Mouse (Mus musculus): ENCODE measurements around the gene Thoc2.
"Not testable (repeated sequence)": the region's sequence is repeated elsewhere in the genome, so short reads cannot be mapped to it uniquely, and the experiment has no call there.

The Thoc2 gene

DNA sequence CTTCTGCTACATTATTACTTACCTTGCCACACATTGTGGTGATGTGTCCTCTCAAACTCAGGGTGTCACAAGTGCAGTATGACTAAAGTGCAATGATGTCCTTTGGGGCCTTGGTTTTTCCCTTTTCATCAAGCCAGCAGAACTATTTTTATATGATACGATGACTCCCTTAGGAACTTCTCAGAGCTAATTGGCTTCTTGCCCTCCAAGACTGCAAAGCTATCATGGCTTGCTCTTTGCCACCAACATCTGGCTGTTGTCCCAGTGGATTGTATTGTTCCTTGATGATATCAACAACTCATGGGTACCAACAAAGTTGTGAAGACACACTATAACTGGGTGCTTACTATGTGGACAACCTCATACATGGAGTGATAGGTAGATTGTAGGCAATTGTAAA is at the start of gene Thoc2:
TSS of gene Thoc2 (minus strand) at position 101 of the 400 bp plus-strand sequence.
- no peak for DNase-seq (ENCODE audit: low read depth, low spot score)
- Histone ChIP-seq H3K36me3 (ENCODE audit: control insufficient read depth, insufficient read depth, low read length, poor library complexity, severe bottlenecking) (no peaks in the 10 kb centered on the region), H3K27me3 (ENCODE audit: control insufficient read depth, insufficient read depth, low read length, poor library complexity, severe bottlenecking) (no peaks in the 10 kb centered on the region)

DNA sequence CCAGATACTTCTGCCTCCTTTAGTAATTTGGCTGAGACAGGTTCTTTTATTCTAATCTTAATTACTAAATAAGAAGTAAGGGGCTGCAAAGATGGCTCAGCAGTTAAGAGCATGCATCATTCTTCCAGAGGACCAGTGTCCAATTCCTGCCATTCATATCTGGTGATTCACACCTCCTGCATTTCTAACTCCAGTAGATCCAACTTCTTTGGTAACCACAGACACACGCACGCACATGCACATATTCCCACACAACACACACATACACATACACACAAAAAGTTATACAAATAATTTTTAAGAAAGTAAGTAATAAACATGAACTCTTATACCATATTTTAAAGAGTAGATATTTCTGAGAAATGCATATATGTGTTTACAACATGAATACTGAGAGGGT is 49.6 kb upstream of the Thoc2 start:
- Histone ChIP-seq H3K36me3 (ENCODE audit: control insufficient read depth, insufficient read depth, low read length, poor library complexity, severe bottlenecking) (no peaks in the 10 kb centered on the region), H3K27me3 (ENCODE audit: control insufficient read depth, insufficient read depth, low read length, poor library complexity, severe bottlenecking) (no peaks in the 10 kb centered on the region)
- DNase-seq (ENCODE audit: low read depth, low spot score): no peak

- H3K27me3 ChIP-seq (ENCODE audit: control insufficient read depth, insufficient read depth, low read length, poor library complexity, severe bottlenecking): no peaks in the 10 kb centered on the region
- no peaks in the 10 kb centered on the region for H3K36me3 ChIP-seq (ENCODE audit: control insufficient read depth, insufficient read depth, low read length, poor library complexity, severe bottlenecking)
- DNase-seq (ENCODE audit: low read depth, low spot score): no peak
Observed at GRCm38 (mm10) chrX:41969341-41969740, 48.9 kb upstream of the Thoc2 start.

GRCm38 (mm10) chrX:41957161-41957560 is 36.7 kb upstream of the Thoc2 start:
- peak; percentile 53 for DNase-seq (ENCODE audit: low read depth, low spot score)
- Histone ChIP-seq H3K36me3 (ENCODE audit: control insufficient read depth, insufficient read depth, low read length, poor library complexity, severe bottlenecking) (no peaks in the 10 kb centered on the region), H3K27me3 (ENCODE audit: control insufficient read depth, insufficient read depth, low read length, poor library complexity, severe bottlenecking) (no peaks in the 10 kb centered on the region)

DNA sequence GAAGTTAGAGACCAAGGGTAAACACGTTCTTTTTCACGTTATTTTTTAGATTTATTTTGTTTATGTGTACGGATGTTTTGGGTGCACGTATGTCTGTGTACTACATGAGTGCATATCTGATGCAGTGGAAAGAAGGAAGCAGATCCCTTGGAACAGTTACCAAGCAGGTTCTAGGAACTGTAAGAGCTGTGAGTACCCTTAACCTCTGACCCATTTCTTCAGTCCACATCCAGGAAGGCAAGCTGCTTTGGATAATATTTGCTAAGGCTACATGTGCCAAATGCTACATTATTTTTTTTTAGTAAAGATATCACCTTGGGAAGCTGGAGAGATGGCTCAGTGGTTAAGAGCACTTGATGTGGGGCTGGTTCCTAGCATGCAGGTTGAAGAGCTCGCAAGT is 21.4 kb upstream of the Thoc2 start:
- H3K27me3 ChIP-seq (ENCODE audit: control insufficient read depth, insufficient read depth, low read length, poor library complexity, severe bottlenecking): no peaks in the 10 kb centered on the region
- DNase-seq (ENCODE audit: low read depth, low spot score): no peak
- no peaks in the 10 kb centered on the region for H3K36me3 ChIP-seq (ENCODE audit: control insufficient read depth, insufficient read depth, low read length, poor library complexity, severe bottlenecking)

GRCm38 (mm10) chrX:41931821-41932220 is 11.3 kb upstream of the Thoc2 start:
- not testable (repeated sequence) for DNase-seq (ENCODE audit: low read depth, low spot score); H3K27me3 ChIP-seq (ENCODE audit: control insufficient read depth, insufficient read depth, low read length, poor library complexity, severe bottlenecking); H3K36me3 ChIP-seq (ENCODE audit: control insufficient read depth, insufficient read depth, low read length, poor library complexity, severe bottlenecking)

GRCm38 (mm10) chrX:41924708-41925107 is 4.2 kb upstream of the Thoc2 start:
- H3K36me3 ChIP-seq (ENCODE audit: control insufficient read depth, insufficient read depth, low read length, poor library complexity, severe bottlenecking): no peaks in the 10 kb centered on the region
- DNase-seq (ENCODE audit: low read depth, low spot score): no peak

GRCm38 (mm10) chrX:41912061-41912401 is 8.4 kb downstream of the Thoc2 start:
- H3K27me3 ChIP-seq (ENCODE audit: control insufficient read depth, insufficient read depth, low read length, poor library complexity, severe bottlenecking): no peaks in the 10 kb centered on the region
- H3K36me3 ChIP-seq (ENCODE audit: control insufficient read depth, insufficient read depth, low read length, poor library complexity, severe bottlenecking): no peaks in the 10 kb centered on the region
- no peak for DNase-seq (ENCODE audit: low read depth, low spot score)

More at GRCm38 (mm10) chrX:41924708-41925107, 4.2 kb upstream of the Thoc2 start:
- H3K27me3 ChIP-seq (ENCODE audit: control insufficient read depth, insufficient read depth, low read length, poor library complexity, severe bottlenecking): no peaks in the 10 kb centered on the region

DNA sequence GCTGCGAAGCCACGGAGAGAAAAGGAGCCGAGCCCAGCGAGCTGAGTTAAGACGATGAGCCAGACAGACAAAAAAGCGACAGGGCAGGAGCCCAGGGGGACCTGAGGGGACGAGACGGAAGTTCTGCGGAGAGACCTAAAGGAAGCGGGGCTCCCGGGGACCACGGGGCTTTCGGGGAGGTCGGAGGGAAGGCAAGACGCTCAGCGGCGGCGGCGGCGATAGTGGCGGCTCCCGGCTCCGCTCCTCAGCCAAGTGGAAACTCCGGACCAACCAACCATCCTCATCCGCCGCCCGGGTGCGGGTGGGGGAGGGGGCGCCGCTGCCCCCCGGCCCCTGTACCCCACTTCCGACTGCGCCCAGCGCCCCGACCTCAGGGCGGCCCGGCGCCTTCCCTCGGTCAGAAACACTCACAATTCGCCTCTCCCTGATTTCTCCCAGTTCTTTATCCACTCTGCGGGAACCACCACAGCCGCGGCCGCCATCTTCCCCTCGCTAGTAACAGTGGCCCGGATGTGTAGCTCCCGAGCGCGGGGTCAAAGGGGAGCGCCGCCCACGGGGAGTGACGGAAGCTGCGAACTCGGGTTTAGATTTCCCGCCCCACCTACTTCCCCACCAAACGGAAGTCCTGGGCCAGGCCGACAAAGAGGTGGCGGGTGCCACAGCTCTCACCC is 8.9 kb downstream of the Thoc2 start:
- peak; percentile 92 for DNase-seq (ENCODE audit: low read depth, low spot score)
- Histone ChIP-seq H3K27me3 (ENCODE audit: control insufficient read depth, insufficient read depth, low read length, poor library complexity, severe bottlenecking) (no peaks in the 10 kb centered on the region), H3K36me3 (ENCODE audit: control insufficient read depth, insufficient read depth, low read length, poor library complexity, severe bottlenecking) (no peaks in the 10 kb centered on the region)

GRCm38 (mm10) chrX:41910981-41911380 is 9.5 kb downstream of the Thoc2 start:
- Histone ChIP-seq H3K36me3 (ENCODE audit: control insufficient read depth, insufficient read depth, low read length, poor library complexity, severe bottlenecking) (no peaks in the 10 kb centered on the region), H3K27me3 (ENCODE audit: control insufficient read depth, insufficient read depth, low read length, poor library complexity, severe bottlenecking) (no peaks in the 10 kb centered on the region)
- no peak for DNase-seq (ENCODE audit: low read depth, low spot score)

DNA sequence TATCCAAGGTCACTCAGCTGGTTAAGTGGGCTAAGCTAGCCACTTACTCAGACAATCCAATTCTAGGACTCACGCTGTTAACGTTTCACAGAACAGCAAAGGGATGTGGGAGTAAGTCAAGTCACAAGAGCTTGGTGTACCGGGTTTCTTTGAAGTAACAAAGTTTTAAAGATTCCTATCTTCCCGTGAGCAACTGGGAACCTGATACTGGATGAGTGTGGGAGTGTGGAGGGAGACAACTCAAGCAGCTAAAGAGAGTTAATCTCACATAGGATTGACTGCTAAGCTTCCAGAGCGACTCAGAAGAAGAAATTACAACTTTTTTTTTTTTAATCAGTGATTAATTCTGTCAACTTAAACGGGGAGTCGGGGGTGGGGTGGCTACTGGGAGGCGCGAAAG is 10.0 kb downstream of the Thoc2 start:
- no peaks in the 10 kb centered on the region for H3K36me3 ChIP-seq (ENCODE audit: control insufficient read depth, insufficient read depth, low read length, poor library complexity, severe bottlenecking)
- no peaks in the 10 kb centered on the region for H3K27me3 ChIP-seq (ENCODE audit: control insufficient read depth, insufficient read depth, low read length, poor library complexity, severe bottlenecking)
- no peak for DNase-seq (ENCODE audit: low read depth, low spot score)

- Histone ChIP-seq H3K27me3 (ENCODE audit: control insufficient read depth, insufficient read depth, low read length, poor library complexity, severe bottlenecking) (no peaks in the 10 kb centered on the region), H3K36me3 (ENCODE audit: control insufficient read depth, insufficient read depth, low read length, poor library complexity, severe bottlenecking) (no peaks in the 10 kb centered on the region)
- no peak for DNase-seq (ENCODE audit: low read depth, low spot score)
Observed at GRCm38 (mm10) chrX:41884759-41885505, 35.5 kb downstream of the Thoc2 start.

- Histone ChIP-seq H3K36me3 (ENCODE audit: control insufficient read depth, insufficient read depth, low read length, poor library complexity, severe bottlenecking) (no peaks in the 10 kb centered on the region), H3K27me3 (ENCODE audit: control insufficient read depth, insufficient read depth, low read length, poor library complexity, severe bottlenecking) (no peaks in the 10 kb centered on the region)
- no peak for DNase-seq (ENCODE audit: low read depth, low spot score)
Observed at GRCm38 (mm10) chrX:41876581-41876980, 43.9 kb downstream of the Thoc2 start.

- no peak for DNase-seq (ENCODE audit: low read depth, low spot score)
- Histone ChIP-seq H3K36me3 (ENCODE audit: control insufficient read depth, insufficient read depth, low read length, poor library complexity, severe bottlenecking) (no peaks in the 10 kb centered on the region), H3K27me3 (ENCODE audit: control insufficient read depth, insufficient read depth, low read length, poor library complexity, severe bottlenecking) (no peaks in the 10 kb centered on the region)
Observed at GRCm38 (mm10) chrX:41837823-41838222, 82.7 kb downstream of the Thoc2 start.

DNA sequence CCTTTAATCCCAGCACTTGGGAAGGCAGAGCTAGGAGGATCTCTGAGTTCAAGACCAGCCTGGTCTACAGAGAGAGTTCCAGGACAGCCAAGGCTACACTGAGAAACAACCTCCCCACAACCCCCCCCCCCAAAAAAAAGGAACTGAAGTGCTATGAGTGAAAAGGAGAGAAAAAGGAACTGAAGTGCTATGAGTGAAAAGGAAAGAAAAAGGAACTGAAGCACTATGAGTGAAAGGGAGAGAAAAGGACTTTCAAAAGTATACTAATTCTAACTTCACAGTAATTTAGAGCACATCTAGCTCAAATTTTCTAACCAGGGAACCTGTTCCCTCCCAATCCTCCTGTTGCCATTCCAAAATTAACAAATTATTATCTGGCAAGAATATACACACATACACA is 114.9 kb downstream of the Thoc2 start:
- peak; percentile 21 for DNase-seq (ENCODE audit: low read depth, low spot score)
- H3K36me3 ChIP-seq (ENCODE audit: control insufficient read depth, insufficient read depth, low read length, poor library complexity, severe bottlenecking): no peaks in the 10 kb centered on the region
- H3K27me3 ChIP-seq (ENCODE audit: control insufficient read depth, insufficient read depth, low read length, poor library complexity, severe bottlenecking): no peaks in the 10 kb centered on the region

Data from splenic B cell, adult 2 months (primary cell).